Mouse (Mus musculus) neural tube, embryonic 12.5 days (tissue): ENCODE results near the gene Akap10. TPM values are rescaled to one million over a fixed set of nuclear protein-coding genes. Genes with fewer than 3 reads are reported as not detected.
"Not testable (repeated sequence)": the region's sequence is repeated elsewhere in the genome, so short reads cannot be mapped to it uniquely, and the experiment has no call there.

Experiments
- ATAC-seq: fragments of 200-750 bp; cut with Nextera tagmentation; 2 replicates; pipeline ENCODE4 v1.8.0; 2017; ENCODE audit warnings: low read depth, mild to moderate bottlenecking, moderate TSS enrichment, moderate library complexity; ENCODE audit not compliant: low FRiP score
- H3K27ac ChIP-seq: fragments of 300-500 bp; sonication (generic); 2 replicates; pipeline ENCODE4 v1.5.1; 2016
- H3K27me3 ChIP-seq: fragments of 300-500 bp; sonication (generic); replicated peaks from 2 replicates; pipeline ENCODE4 v1.6.1; 2016; ENCODE audit warnings: mild to moderate bottlenecking
- H3K36me3 ChIP-seq: fragments of 300-500 bp; sonication (generic); 2 replicates; pipeline ENCODE4 v1.6.1; 2016; ENCODE audit warnings: mild to moderate bottlenecking
- H3K4me1 ChIP-seq: fragments of 300-500 bp; sonication (generic); 2 replicates; pipeline ENCODE4 v1.6.1; 2016
- H3K4me2 ChIP-seq: fragments of 300-500 bp; sonication (generic); replicated peaks from 2 replicates; pipeline ENCODE4 v1.6.1; 2016; ENCODE audit warnings: mild to moderate bottlenecking
- H3K4me3 ChIP-seq: fragments of 300-500 bp; sonication (generic); 2 replicates; pipeline ENCODE4 v1.5.1; 2016
- H3K9ac ChIP-seq: fragments of 300-500 bp; sonication (generic); 2 replicates; pipeline ENCODE4 v1.6.1; 2016; ENCODE audit warnings: mild to moderate bottlenecking
- H3K9me3 ChIP-seq: fragments of 300-500 bp; sonication (generic); 2 replicates; pipeline ENCODE4 v1.6.1; 2016; ENCODE audit warnings: mild to moderate bottlenecking
- WGBS: fragments of 180-500 bp; shearing (Covaris S2); methylation state at CpG from one replicate; pipeline ENCODE4 v1.1.7; 2016; 5-methylcytosine and 5-hydroxymethylcytosine counted together
- polyA plus RNA-seq: library from polyadenylated mRNA; unstranded; fragments of >200 nt; fragmentation: Nextera tagmentation; extraction: Ambion mirVana; gene quantifications from 2 replicates; pipeline ENCODE4 v1.2.1, GENCODE M21; 2016

Akap10 gene
- polyA plus RNA-seq, 1 experiment from 2014 or later: 19.4 TPM

- Histone ChIP-seq H3K36me3 (no peaks in the 10 kb centered on the region; the same call in 1 of the 2 replicates), H3K4me3 (peak overlapping the region; percentile 95), H3K9ac (peak overlapping the region; percentile 97), H3K27me3 (no peaks in the 10 kb centered on the region), H3K9me3 (no peaks in the 10 kb centered on the region), H3K4me1 (peaks cover 5% of the 10 kb centered on the region; the same call in 1 of the 2 replicates), H3K4me2 (peak overlapping the region; percentile 61), H3K27ac (peak overlapping the region; percentile 91)
- WGBS: under 1% methylated on average over 87 of the region's 87 CpGs
- peak; percentile 87 for ATAC-seq
Measured at GRCm38 (mm10) chr11:61854211-61854987, 75.7 kb downstream of the Akap10 start.

- no peak for ATAC-seq
- 14% methylated on average over 5 of the region's 5 CpGs for WGBS
- Histone ChIP-seq H3K9me3 (no peaks in the 10 kb centered on the region), H3K4me2 (peak overlapping the region; percentile 61), H3K27ac (peak overlapping the region; percentile 91; the same call in 1 of the 2 replicates), H3K36me3 (no peaks in the 10 kb centered on the region; the same call in 1 of the 2 replicates), H3K9ac (peak overlapping the region; percentile 97; the same call in 1 of the 2 replicates), H3K27me3 (no peaks in the 10 kb centered on the region), H3K4me1 (peaks cover 5% of the 10 kb centered on the region; the same call in 1 of the 2 replicates), H3K4me3 (peak overlapping the region; percentile 95)
Measured at GRCm38 (mm10) chr11:61853659-61854058, 76.4 kb downstream of the Akap10 start.

- Histone ChIP-seq H3K27ac (no peak overlapping the region), H3K9ac (no peak overlapping the region), H3K4me3 (no peak overlapping the region), H3K4me1 (peaks cover 5% of the 10 kb centered on the region; the same call in 1 of the 2 replicates), H3K9me3 (no peaks in the 10 kb centered on the region), H3K36me3 (no peaks in the 10 kb centered on the region; the same call in 1 of the 2 replicates), H3K4me2 (peak overlapping the region; percentile 36), H3K27me3 (no peaks in the 10 kb centered on the region)
- no peak for ATAC-seq
Measured at GRCm38 (mm10) chr11:61852916-61853315, 77.1 kb downstream of the Akap10 start.

DNA sequence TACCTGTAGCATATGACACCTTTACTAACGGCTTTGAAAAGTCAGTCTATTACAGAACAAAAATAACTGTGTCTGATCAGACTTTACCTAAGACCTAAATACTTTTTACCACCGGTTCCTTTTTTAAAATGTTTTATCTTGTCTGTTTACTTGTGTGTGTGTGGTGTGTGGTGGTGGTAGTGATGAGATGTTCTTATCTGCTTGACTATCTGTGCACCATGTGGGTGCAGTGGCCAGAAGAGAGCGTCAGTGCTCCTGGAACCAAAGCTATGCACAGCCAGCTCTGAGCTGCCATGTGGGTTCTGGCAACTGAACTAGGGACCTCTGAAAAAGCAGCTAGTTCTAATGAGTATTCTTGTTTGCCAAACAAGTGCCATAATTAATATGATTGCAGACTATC is 78.9 kb downstream of the Akap10 start:
- no peaks in the 10 kb centered on the region for H3K9me3 ChIP-seq
- H3K27me3 ChIP-seq: no peaks in the 10 kb centered on the region
- H3K4me2 ChIP-seq: no peak overlapping the region
- no peak for ATAC-seq
- no peak overlapping the region for H3K9ac ChIP-seq
- H3K27ac ChIP-seq: no peak overlapping the region
- H3K4me3 ChIP-seq: no peak overlapping the region
- 89% methylated on average over 3 of the region's 3 CpGs for WGBS
- no peaks in the 10 kb centered on the region; the same call in 1 of the 2 replicates for H3K36me3 ChIP-seq
- H3K4me1 ChIP-seq: peaks cover 5% of the 10 kb centered on the region; the same call in 1 of the 2 replicates

DNA sequence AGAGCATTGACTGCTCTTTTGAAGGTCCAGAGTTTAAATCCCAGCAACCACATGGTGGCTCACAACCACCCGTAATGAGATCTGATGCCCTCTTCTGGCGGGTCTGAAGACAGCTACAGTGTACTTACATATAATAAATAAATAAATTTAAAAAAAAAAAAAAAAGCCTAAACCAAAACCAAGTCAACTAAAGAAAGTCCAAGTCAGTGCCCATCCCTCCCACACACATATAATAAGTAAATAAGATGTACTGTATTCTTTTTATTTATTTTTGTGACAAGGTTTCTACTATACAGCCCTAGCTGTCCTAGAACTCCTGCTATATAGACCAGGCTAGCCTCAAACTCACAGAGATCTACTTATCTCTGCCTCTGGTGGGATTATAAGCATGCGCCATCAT is 89.4 kb downstream of the Akap10 start:
- not testable (repeated sequence) for H3K9me3 ChIP-seq, H3K4me2 ChIP-seq, H3K27ac ChIP-seq, H3K27me3 ChIP-seq, ATAC-seq, H3K9ac ChIP-seq, H3K4me3 ChIP-seq, H3K4me1 ChIP-seq
- H3K36me3 ChIP-seq: peaks cover 43% of the 10 kb centered on the region
- WGBS: 65% methylated on average over 3 of the region's 3 CpGs

DNA sequence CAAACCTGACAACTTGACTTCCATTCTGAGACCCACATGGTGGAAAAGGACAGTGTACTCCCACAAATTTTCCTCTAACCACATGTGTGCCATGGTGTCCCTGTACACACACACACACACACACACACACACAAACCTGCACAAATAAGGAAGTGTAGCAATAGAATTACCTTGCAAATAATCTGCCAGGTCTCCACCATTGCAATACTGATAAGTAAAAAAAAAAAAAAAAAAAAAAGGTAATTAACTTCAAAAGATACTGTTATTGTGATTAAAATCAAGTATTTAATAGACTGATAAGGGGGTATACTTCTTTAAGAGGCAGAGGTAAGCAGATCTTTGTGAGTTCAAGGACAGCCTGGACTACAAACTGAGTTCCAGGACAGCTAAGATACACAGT is 90.1 kb downstream of the Akap10 start:
- no peak overlapping the region for H3K27ac ChIP-seq
- no peak overlapping the region for H3K9ac ChIP-seq
- no peaks in the 10 kb centered on the region for H3K27me3 ChIP-seq
- H3K9me3 ChIP-seq: no peaks in the 10 kb centered on the region
- H3K4me2 ChIP-seq: no peak overlapping the region
- H3K4me3 ChIP-seq: no peak overlapping the region
- no peaks in the 10 kb centered on the region for H3K4me1 ChIP-seq
- peaks cover 43% of the 10 kb centered on the region for H3K36me3 ChIP-seq
- ATAC-seq: no peak

DNA sequence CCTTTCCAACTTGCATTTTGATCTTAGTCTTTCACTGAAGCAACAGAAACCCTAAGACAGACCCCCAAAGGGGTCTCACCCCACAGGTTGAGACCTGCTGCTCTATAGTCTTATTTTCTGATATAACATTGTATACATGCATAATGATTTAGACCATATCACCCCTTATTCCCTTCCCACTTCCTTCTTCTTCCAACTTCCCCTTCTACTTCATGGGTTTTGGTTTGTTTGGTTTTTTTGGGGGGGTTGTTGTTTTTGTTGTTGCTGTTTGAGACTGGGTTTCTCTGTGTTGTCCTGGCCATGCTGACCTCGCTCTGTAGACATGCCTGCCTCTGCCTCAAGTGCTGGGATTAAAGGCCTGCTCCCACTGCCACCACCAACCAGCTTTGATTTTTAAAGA is 90.9 kb downstream of the Akap10 start:
- Histone ChIP-seq H3K9ac (no peak overlapping the region), H3K27me3 (no peaks in the 10 kb centered on the region), H3K9me3 (no peaks in the 10 kb centered on the region), H3K36me3 (peaks cover 49% of the 10 kb centered on the region), H3K4me3 (no peak overlapping the region), H3K4me2 (no peak overlapping the region), H3K4me1 (no peaks in the 10 kb centered on the region), H3K27ac (no peak overlapping the region)
- ATAC-seq: no peak
- WGBS: 86% methylated on average over 1 of the region's 1 CpGs

Other genes with a start within 250 kb of the Akap10 start
- gene Fam83g, start 246.2 kb downstream of the Akap10 start, polyA plus RNA-seq: 0.47 and 0.56 TPM in 2 replicates
- gene Slc5a10, start 209.4 kb downstream of the Akap10 start, polyA plus RNA-seq: not detected in 2 replicates
- gene Prpsap2, start 168.2 kb downstream of the Akap10 start, polyA plus RNA-seq: 46.3 and 48.0 TPM in 2 replicates
- gene Ulk2, start 75.2 kb downstream of the Akap10 start, polyA plus RNA-seq: 34.5 and 40.6 TPM in 2 replicates
- gene Specc1, start 26.5 kb upstream of the Akap10 start, polyA plus RNA-seq: 14.1 and 16.6 TPM in 2 replicates